Mouse (Mus musculus) limb, embryonic 12.5 days (tissue): ENCODE data around the gene Insc. TPM values are rescaled to one million over a fixed set of nuclear protein-coding genes. Genes with fewer than 3 reads are reported as not detected.

Source experiments
- ATAC-seq: fragments of 200-750 bp; cut with Nextera tagmentation; 2 replicates; pipeline ENCODE4 v1.8.0; 2017; ENCODE audit warnings: low read depth, moderate TSS enrichment; ENCODE audit not compliant: insufficient number of reproducible peaks, insufficient read depth, low FRiP score, low TSS enrichment
- H3K27ac ChIP-seq: fragments of 300-500 bp; sonication (generic); 2 replicates; pipeline ENCODE4 v1.5.1; 2016; ENCODE audit warnings: mild to moderate bottlenecking, moderate library complexity
- H3K27me3 ChIP-seq: fragments of 300-500 bp; sonication (generic); 2 replicates; pipeline ENCODE4 v1.6.1; 2016; ENCODE audit warnings: mild to moderate bottlenecking, moderate library complexity
- H3K36me3 ChIP-seq: fragments of 300-500 bp; sonication (generic); 2 replicates; pipeline ENCODE4 v1.6.1; 2016; ENCODE audit warnings: mild to moderate bottlenecking, moderate library complexity
- H3K4me1 ChIP-seq: fragments of 300-500 bp; sonication (generic); replicated peaks from 2 replicates; pipeline ENCODE4 v1.6.1; 2016
- H3K4me2 ChIP-seq: fragments of 300-500 bp; sonication (generic); 2 replicates; pipeline ENCODE4 v1.6.1; 2016; ENCODE audit warnings: mild to moderate bottlenecking, moderate library complexity
- H3K4me3 ChIP-seq: fragments of 300-500 bp; sonication (generic); replicated peaks from 2 replicates; pipeline ENCODE4 v1.5.1; 2016; ENCODE audit warnings: mild to moderate bottlenecking
- H3K9ac ChIP-seq: fragments of 300-500 bp; sonication (generic); replicated peaks from 2 replicates; pipeline ENCODE4 v1.6.1; 2016; ENCODE audit warnings: mild to moderate bottlenecking, moderate library complexity
- H3K9me3 ChIP-seq: fragments of 300-500 bp; sonication (generic); 2 replicates; pipeline ENCODE4 v1.6.1; 2016; ENCODE audit warnings: mild to moderate bottlenecking, moderate library complexity
- WGBS: fragments of 180-500 bp; shearing (Covaris S2); methylation state at CpG from one replicate; pipeline ENCODE4 v1.1.7; 2016; 5-methylcytosine and 5-hydroxymethylcytosine counted together
- polyA plus RNA-seq: library from polyadenylated mRNA; unstranded; fragments of >200 nt; fragmentation: Nextera tagmentation; extraction: Ambion mirVana; gene quantifications from 2 replicates; pipeline ENCODE4 v1.2.1, GENCODE M21; 2016

Gene Insc
- polyA plus RNA-seq, 1 experiment from 2014 or later = 0.93 TPM

- WGBS = 86% methylated on average over 6 of the region's 6 CpGs
- no peak for ATAC-seq
Observed at GRCm38 (mm10) chr7:114792026-114792425, 48.5 kb downstream of the Insc start.

GRCm38 (mm10) chr7:114794400-114794799 is 50.9 kb downstream of the Insc start:
- no peak overlapping the region for H3K27ac ChIP-seq
- H3K36me3 ChIP-seq = no peaks in the 10 kb centered on the region
- H3K27me3 ChIP-seq = 0 out of 2 replicates have a peak, but pooled peaks cover 3% of the 10 kb centered on the region
- no peak overlapping the region for H3K4me2 ChIP-seq
- no peaks in the 10 kb centered on the region for H3K9me3 ChIP-seq
- no peak overlapping the region for H3K9ac ChIP-seq
- no peaks in the 10 kb centered on the region for H3K4me1 ChIP-seq
- no peak overlapping the region for H3K4me3 ChIP-seq
- no peak for ATAC-seq
- 69% methylated on average over 2 of the region's 2 CpGs for WGBS

More at GRCm38 (mm10) chr7:114792026-114792425, 48.5 kb downstream of the Insc start:
- H3K9me3 ChIP-seq = no peaks in the 10 kb centered on the region
- H3K9ac ChIP-seq = no peak overlapping the region
- no peak overlapping the region for H3K4me2 ChIP-seq
- H3K36me3 ChIP-seq = no peaks in the 10 kb centered on the region
- H3K4me1 ChIP-seq = no peaks in the 10 kb centered on the region
- no peak overlapping the region for H3K4me3 ChIP-seq
- 0 out of 2 replicates have a peak, but pooled peaks cover 3% of the 10 kb centered on the region for H3K27me3 ChIP-seq
- H3K27ac ChIP-seq = no peak overlapping the region

GRCm38 (mm10) chr7:114802576-114802975 is 59.1 kb downstream of the Insc start:
- Histone ChIP-seq H3K27me3 (no peaks in the 10 kb centered on the region), H3K9ac (no peak overlapping the region), H3K9me3 (no peaks in the 10 kb centered on the region), H3K27ac (no peak overlapping the region), H3K36me3 (no peaks in the 10 kb centered on the region), H3K4me1 (no peaks in the 10 kb centered on the region), H3K4me2 (no peak overlapping the region), H3K4me3 (no peak overlapping the region)
- no peak for ATAC-seq
- 82% methylated on average over 8 of the region's 8 CpGs for WGBS

GRCm38 (mm10) chr7:114805311-114805710 is 61.8 kb downstream of the Insc start:
- ATAC-seq = no peak
- H3K27ac ChIP-seq = no peak overlapping the region
- no peaks in the 10 kb centered on the region for H3K36me3 ChIP-seq
- WGBS = 86% methylated on average over 2 of the region's 2 CpGs
- H3K4me3 ChIP-seq = no peak overlapping the region
- no peak overlapping the region for H3K9ac ChIP-seq
- H3K4me1 ChIP-seq = no peaks in the 10 kb centered on the region
- H3K4me2 ChIP-seq = no peak overlapping the region
- H3K27me3 ChIP-seq = no peaks in the 10 kb centered on the region
- no peaks in the 10 kb centered on the region for H3K9me3 ChIP-seq

- Histone ChIP-seq H3K4me2 (no peak overlapping the region), H3K9me3 (peaks cover 3% of the 10 kb centered on the region; the same call in 1 of the 2 replicates), H3K27me3 (no peaks in the 10 kb centered on the region), H3K9ac (no peak overlapping the region), H3K36me3 (no peaks in the 10 kb centered on the region), H3K4me3 (no peak overlapping the region), H3K4me1 (no peaks in the 10 kb centered on the region), H3K27ac (no peak overlapping the region)
- 76% methylated on average over 5 of the region's 5 CpGs for WGBS
- ATAC-seq = no peak
Observed at GRCm38 (mm10) chr7:114807343-114807742, 63.8 kb downstream of the Insc start.

- Histone ChIP-seq H3K4me1 (no peaks in the 10 kb centered on the region), H3K4me2 (no peak overlapping the region), H3K9me3 (peaks cover 3% of the 10 kb centered on the region; the same call in 1 of the 2 replicates), H3K4me3 (no peak overlapping the region), H3K27ac (no peak overlapping the region), H3K27me3 (no peaks in the 10 kb centered on the region), H3K36me3 (no peaks in the 10 kb centered on the region), H3K9ac (no peak overlapping the region)
- 88% methylated on average over 3 of the region's 3 CpGs for WGBS
- no peak for ATAC-seq
Observed at GRCm38 (mm10) chr7:114808341-114808740, 64.8 kb downstream of the Insc start.

- no peaks in the 10 kb centered on the region for H3K36me3 ChIP-seq
- no peak overlapping the region for H3K27ac ChIP-seq
- 12% methylated on average over 6 of the region's 6 CpGs for WGBS
- ATAC-seq = peak; percentile 80
- no peak overlapping the region for H3K9ac ChIP-seq
- H3K4me1 ChIP-seq = no peaks in the 10 kb centered on the region
- peaks cover 44% of the 10 kb centered on the region for H3K27me3 ChIP-seq
- H3K4me2 ChIP-seq = no peak overlapping the region
- H3K9me3 ChIP-seq = no peaks in the 10 kb centered on the region
- H3K4me3 ChIP-seq = no peak overlapping the region
Observed at GRCm38 (mm10) chr7:114817291-114817806, 73.9 kb downstream of the Insc start.

GRCm38 (mm10) chr7:114817879-114818278 is 74.4 kb downstream of the Insc start:
- Histone ChIP-seq H3K4me2 (no peak overlapping the region), H3K27me3 (peaks cover 44% of the 10 kb centered on the region), H3K4me3 (no peak overlapping the region), H3K9me3 (0 out of 2 replicates have a peak, but pooled peaks cover 3% of the 10 kb centered on the region), H3K4me1 (no peaks in the 10 kb centered on the region), H3K36me3 (no peaks in the 10 kb centered on the region), H3K9ac (no peak overlapping the region), H3K27ac (no peak overlapping the region)
- ATAC-seq = 0 out of 2 replicates have a peak, but pooled peaks have one; percentile 20
- WGBS = 38% methylated on average over 5 of the region's 5 CpGs

- no peak overlapping the region for H3K9ac ChIP-seq
- WGBS = 76% methylated on average over 3 of the region's 3 CpGs
- ATAC-seq = no peak
- H3K9me3 ChIP-seq = 0 out of 2 replicates have a peak, but pooled peaks cover 6% of the 10 kb centered on the region
- H3K27me3 ChIP-seq = peaks cover 49% of the 10 kb centered on the region
- no peak overlapping the region for H3K27ac ChIP-seq
- H3K4me1 ChIP-seq = no peaks in the 10 kb centered on the region
- H3K4me2 ChIP-seq = no peak overlapping the region
- H3K36me3 ChIP-seq = no peaks in the 10 kb centered on the region
- no peak overlapping the region for H3K4me3 ChIP-seq
Observed at GRCm38 (mm10) chr7:114818351-114818750, 74.9 kb downstream of the Insc start.

GRCm38 (mm10) chr7:114818836-114819235 is 75.3 kb downstream of the Insc start:
- WGBS = 70% methylated on average over 8 of the region's 8 CpGs
- Histone ChIP-seq H3K9me3 (0 out of 2 replicates have a peak, but pooled peaks cover 6% of the 10 kb centered on the region), H3K9ac (no peak overlapping the region), H3K27ac (no peak overlapping the region), H3K4me1 (no peaks in the 10 kb centered on the region), H3K36me3 (no peaks in the 10 kb centered on the region), H3K4me2 (no peak overlapping the region), H3K4me3 (no peak overlapping the region), H3K27me3 (peaks cover 52% of the 10 kb centered on the region)
- ATAC-seq = no peak

- Histone ChIP-seq H3K36me3 (no peaks in the 10 kb centered on the region), H3K9me3 (0 out of 2 replicates have a peak, but pooled peaks cover 6% of the 10 kb centered on the region), H3K4me3 (no peak overlapping the region), H3K27me3 (peaks cover 52% of the 10 kb centered on the region), H3K4me2 (no peak overlapping the region), H3K9ac (no peak overlapping the region), H3K27ac (no peak overlapping the region), H3K4me1 (peaks cover 7% of the 10 kb centered on the region)
- 83% methylated on average over 2 of the region's 2 CpGs for WGBS
- no peak for ATAC-seq
Observed at GRCm38 (mm10) chr7:114822736-114823135, 79.2 kb downstream of the Insc start.

GRCm38 (mm10) chr7:114827360-114827759 is 83.9 kb downstream of the Insc start:
- WGBS = 51% methylated on average over 4 of the region's 4 CpGs
- peaks cover 7% of the 10 kb centered on the region for H3K4me1 ChIP-seq
- H3K27me3 ChIP-seq = peaks cover 69% of the 10 kb centered on the region
- H3K4me2 ChIP-seq = no peak overlapping the region
- no peak overlapping the region for H3K4me3 ChIP-seq
- H3K9ac ChIP-seq = no peak overlapping the region
- H3K27ac ChIP-seq = no peak overlapping the region
- H3K36me3 ChIP-seq = no peaks in the 10 kb centered on the region
- no peak; the same call in 1 of the 2 replicates for ATAC-seq
- 0 out of 2 replicates have a peak, but pooled peaks cover 6% of the 10 kb centered on the region for H3K9me3 ChIP-seq
